In genomic region chr6:73059596-73060121, GRCm38 (mm10) we compare ENCODE assay signal across 25 mouse cellular contexts.
A peak's percentile ranks its signal among the peaks of the same experiment; 100 is the strongest.
DNase-seq lines count a peak whose midpoint lies in the region; ATAC-seq lines count a peak whose summit lies in the region.
"Had no signal": no experiment of that assay in that cellular context is flagged by ENCODE, and none has a peak within 500 bp of the region (broad histone marks: within the 10 kb centered on the region; RNA-seq: fewer than 3 reads in every experiment).

No protein-coding gene starts in this region.

- DNase-seq in lung, postnatal 10 days = no peak
- peak; percentile 71 for DNase-seq in embryonic facial prominence, embryonic 11.5 days (ENCODE audit: low spot score)
- DNase-seq in right cerebral cortex, postnatal 14 days = no peak
- no peak for DNase-seq in adrenal gland, adult (ENCODE audit: inconsistent age in 2 of 2, low spot score in 1 of 2)
- DNase-seq: adrenal gland, postnatal 14 days; cerebellum, postnatal 14 days; kidney, adult 18-20 months; kidney, postnatal 4 days; liver, embryonic 13.5 days; thymus, adult 2 months; thymus, postnatal 4 days had no signal

- no peak overlapping the region for H3K9ac ChIP-seq in lung, embryonic 16.5 days (ENCODE audit: low read length)
- H3K9ac ChIP-seq in embryonic facial prominence, embryonic 11.5 days (replicated peaks; ENCODE audit: low read length) = no peak overlapping the region
- H3K9ac ChIP-seq: embryonic facial prominence, embryonic 12.5 days; forebrain, embryonic 12.5 days; limb, embryonic 12.5 days; liver, embryonic 13.5 days; lung, embryonic 15.5 days; neural tube, embryonic 13.5 days had no signal

- ATAC-seq in lung, embryonic 16.5 days (ENCODE audit: low read depth) = peak; percentile 34; the same call in 1 of the 2 replicates
- ATAC-seq in common myeloid progenitor, adult 5-6 weeks (replicated peaks; ENCODE audit: low read depth, poor library complexity, severe bottlenecking) = peak; percentile 32; the same call in 1 of the 2 replicates
- no peak; the same call in 1 of the 2 replicates for ATAC-seq in embryonic facial prominence, embryonic 11.5 days (replicated peaks; ENCODE audit: insufficient number of reproducible peaks, low FRiP score, low TSS enrichment, low read depth)
- ATAC-seq in megakaryocyte, adult 5-6 weeks (ENCODE audit: poor library complexity, severe bottlenecking) = peak; percentile 92
- ATAC-seq: activated CD4-positive, CD25-positive, alpha-beta regulatory T cell, adult 4 months; hindbrain, postnatal 0 days; midbrain, embryonic 16.5 days had no signal

- no peaks in the 10 kb centered on the region for H3K4me1 ChIP-seq in lung, embryonic 16.5 days (replicated peaks; ENCODE audit: control insufficient read depth, insufficient read depth, low read length)
- H3K4me1 ChIP-seq in embryonic facial prominence, embryonic 11.5 days (ENCODE audit: control insufficient read depth, insufficient read depth, low read length) = no peaks in the 10 kb centered on the region
- H3K4me1 ChIP-seq: embryonic facial prominence, embryonic 12.5 days; forebrain, embryonic 12.5 days; limb, embryonic 12.5 days; liver, embryonic 13.5 days; lung, embryonic 15.5 days; neural tube, embryonic 13.5 days had no signal

- peaks cover 10% of the 10 kb centered on the region for H3K9me3 ChIP-seq in lung, embryonic 16.5 days (ENCODE audit: control insufficient read depth, low read length)
- H3K9me3 ChIP-seq in embryonic facial prominence, embryonic 11.5 days (replicated peaks; ENCODE audit: control insufficient read depth, low read length) = no peaks in the 10 kb centered on the region
- H3K9me3 ChIP-seq: lung, embryonic 15.5 days; neural tube, embryonic 13.5 days had no signal

- H3K36me3 ChIP-seq in lung, embryonic 16.5 days (ENCODE audit: control insufficient read depth, insufficient read depth, low read length) = no peaks in the 10 kb centered on the region
- no peaks in the 10 kb centered on the region for H3K36me3 ChIP-seq in embryonic facial prominence, embryonic 11.5 days (replicated peaks; ENCODE audit: control insufficient read depth, insufficient read depth, low read depth, low read length)
- H3K36me3 ChIP-seq: embryonic facial prominence, embryonic 12.5 days; forebrain, embryonic 12.5 days; limb, embryonic 12.5 days; liver, embryonic 13.5 days; lung, embryonic 15.5 days; neural tube, embryonic 13.5 days had no signal

- H3K4me3 ChIP-seq in lung, embryonic 16.5 days (ENCODE audit: low read length) = no peak overlapping the region
- H3K4me3 ChIP-seq in embryonic facial prominence, embryonic 11.5 days (ENCODE audit: low read depth, low read length) = no peak overlapping the region
- H3K4me3 ChIP-seq: embryonic facial prominence, embryonic 12.5 days; erythroblast, embryonic 14.5 days; forebrain, embryonic 12.5 days; limb, embryonic 12.5 days; liver, embryonic 13.5 days; lung, embryonic 15.5 days; myocyte; neural tube, embryonic 13.5 days had no signal

- no peaks in the 10 kb centered on the region for H3K27me3 ChIP-seq in lung, embryonic 16.5 days (ENCODE audit: control insufficient read depth, insufficient read depth, low read depth, low read length)
- no peaks in the 10 kb centered on the region for H3K27me3 ChIP-seq in embryonic facial prominence, embryonic 11.5 days (ENCODE audit: control insufficient read depth, insufficient read depth, low read length)
- H3K27me3 ChIP-seq: embryonic facial prominence, embryonic 12.5 days; forebrain, embryonic 12.5 days; limb, embryonic 12.5 days; liver, embryonic 13.5 days; lung, embryonic 15.5 days; neural tube, embryonic 13.5 days had no signal

- no peak overlapping the region for H3K4me2 ChIP-seq in lung, embryonic 16.5 days (ENCODE audit: low read depth, low read length)
- H3K4me2 ChIP-seq in embryonic facial prominence, embryonic 11.5 days (ENCODE audit: low read depth, low read length) = no peak overlapping the region
- H3K4me2 ChIP-seq: embryonic facial prominence, embryonic 12.5 days; forebrain, embryonic 12.5 days; heart, embryonic 11.5 days; limb, embryonic 12.5 days; liver, embryonic 13.5 days; lung, embryonic 15.5 days; neural tube, embryonic 13.5 days had no signal

- H3K27ac ChIP-seq in lung, embryonic 16.5 days (ENCODE audit: low read length) = no peak overlapping the region
- H3K27ac ChIP-seq in embryonic facial prominence, embryonic 11.5 days (replicated peaks; ENCODE audit: low read depth, low read length) = no peak overlapping the region
- H3K27ac ChIP-seq: embryonic facial prominence, embryonic 12.5 days; forebrain, embryonic 12.5 days; hindbrain, postnatal 0 days; limb, embryonic 12.5 days; liver, embryonic 13.5 days; lung, embryonic 15.5 days; neural tube, embryonic 13.5 days had no signal

- 85% methylated on average over 7 of the region's 7 CpGs for WGBS in lung, embryonic 16.5 days
- WGBS in embryonic facial prominence, embryonic 11.5 days = 73% methylated on average over 7 of the region's 7 CpGs
